Mouse (Mus musculus) brain, embryonic 14.5 days (tissue): ENCODE results near the gene Dad1. TPM values are rescaled to one million over a fixed set of nuclear protein-coding genes. Genes with fewer than 3 reads are reported as not detected.
A peak's percentile ranks its signal among the peaks of the same experiment; 100 is the strongest.

ENCODE experiments used
- DNase-seq: peaks from one replicate; pipeline ENCODE4 v3.0.0-alpha.2; 2011; ENCODE audit warnings: low read depth
- CTCF ChIP-seq: fragments of 200-500 bp; IDR thresholded peaks from 2 replicates; pipeline ENCODE4 v1.5.1; 2012; ENCODE audit warnings: inconsistent platforms, mild to moderate bottlenecking, moderate library complexity, borderline replicate concordance; ENCODE audit not compliant: insufficient read depth, insufficient read length; ENCODE audit errors: extremely low read depth
- POLR2A ChIP-seq: fragments of 200-500 bp; IDR thresholded peaks from 2 replicates; pipeline ENCODE4 v1.6.1; 2012; ENCODE audit warnings: mild to moderate bottlenecking, inconsistent platforms, borderline replicate concordance; ENCODE audit not compliant: poor library complexity, insufficient read depth, insufficient read length, severe bottlenecking; ENCODE audit errors: extremely low read depth
- polyA plus RNA-seq: library from polyadenylated mRNA; depleted of rRNA; stranded (reverse); fragments of >200 nt; gene quantifications from 2 replicates; pipeline ENCODE4 v1.2.3, GENCODE M21; 2012; rRNA removed

The Dad1 gene
- polyA plus RNA-seq, 1 experiment = 219 TPM

DNA sequence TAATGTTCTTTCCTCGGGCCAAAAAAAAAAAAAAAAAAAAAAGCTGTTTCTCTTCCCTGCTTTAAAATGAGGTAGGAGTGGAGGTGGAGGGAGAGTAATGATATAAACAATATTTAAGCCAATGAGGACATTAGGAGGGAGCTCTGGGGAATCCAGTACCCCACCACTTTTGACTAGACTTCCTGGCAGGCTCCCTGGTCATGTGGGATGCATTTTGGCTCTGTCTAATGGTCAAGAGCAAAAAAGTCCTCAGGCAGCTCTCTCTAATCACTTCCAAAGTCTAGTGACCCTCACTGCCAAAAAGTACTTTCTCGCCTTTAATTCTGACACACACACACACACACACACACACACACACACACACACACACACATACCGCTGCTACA lies 61.4 kb downstream of the Dad1 start:
- no peak for TF ChIP-seq CTCF
- no peak for TF ChIP-seq POLR2A
- DNase-seq = peak; percentile 63

DNA sequence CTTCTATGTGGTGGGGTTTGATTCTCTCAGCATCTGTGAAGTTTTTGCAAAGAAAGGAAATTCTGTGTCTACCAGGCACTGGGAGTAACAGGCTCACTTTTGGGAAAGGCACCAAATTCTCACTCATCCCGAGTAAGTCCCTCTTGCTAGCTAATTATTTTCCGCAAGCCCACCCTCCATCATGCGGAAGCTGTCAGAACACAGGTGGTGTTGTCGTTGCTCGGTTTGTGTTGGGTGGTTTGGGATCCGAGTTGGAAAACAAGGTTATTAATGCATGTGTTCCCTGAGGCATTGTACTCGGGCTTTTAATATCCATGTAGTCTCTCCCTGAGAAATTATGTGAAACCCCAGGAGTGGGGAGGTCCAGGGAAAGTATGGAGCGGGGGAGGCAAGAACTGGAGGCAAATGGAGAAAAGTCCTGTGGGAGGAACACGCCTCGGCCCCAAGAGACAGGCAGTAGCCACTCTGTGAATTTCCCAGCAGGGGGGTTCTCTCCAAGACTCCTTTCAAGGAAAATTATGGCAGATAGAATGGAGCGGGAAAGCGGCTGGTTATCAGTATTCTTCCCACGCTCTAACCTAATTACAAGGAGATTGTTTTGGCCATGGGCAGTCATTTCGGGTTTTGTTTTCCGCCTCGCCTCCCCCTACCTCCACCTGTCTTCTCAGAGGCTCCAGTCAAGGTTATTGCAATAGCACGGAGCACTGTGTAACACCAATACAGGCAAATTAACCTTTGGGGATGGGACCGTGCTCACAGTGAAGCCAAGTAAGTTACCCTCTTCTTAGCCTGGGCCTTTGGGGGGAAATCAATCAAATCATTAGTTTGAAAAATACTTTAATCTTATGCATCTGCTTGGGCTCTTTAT lies 62.1 kb downstream of the Dad1 start:
- peak; percentile 66 for DNase-seq
- TF ChIP-seq POLR2A (no peak), CTCF (no peak)

DNA sequence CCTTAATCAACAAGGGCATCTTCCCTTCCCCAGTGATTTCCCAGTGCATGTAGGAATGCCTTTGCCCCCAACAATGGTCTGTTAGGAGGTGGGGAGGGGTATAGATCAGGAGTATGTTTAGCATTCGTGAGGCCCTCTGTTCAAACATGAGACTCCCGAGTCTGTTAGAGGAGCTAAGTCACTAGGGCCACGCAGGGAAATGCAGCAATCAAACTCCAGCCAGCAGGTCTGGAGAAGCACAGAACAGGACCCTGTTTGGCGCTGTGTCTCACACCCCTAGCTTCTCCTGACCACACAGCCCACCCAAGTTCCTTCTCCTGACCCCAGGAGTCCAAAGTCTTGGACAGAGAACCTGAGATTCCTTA lies 62.9 kb downstream of the Dad1 start:
- TF ChIP-seq POLR2A = no peak
- no peak for TF ChIP-seq CTCF

DNA sequence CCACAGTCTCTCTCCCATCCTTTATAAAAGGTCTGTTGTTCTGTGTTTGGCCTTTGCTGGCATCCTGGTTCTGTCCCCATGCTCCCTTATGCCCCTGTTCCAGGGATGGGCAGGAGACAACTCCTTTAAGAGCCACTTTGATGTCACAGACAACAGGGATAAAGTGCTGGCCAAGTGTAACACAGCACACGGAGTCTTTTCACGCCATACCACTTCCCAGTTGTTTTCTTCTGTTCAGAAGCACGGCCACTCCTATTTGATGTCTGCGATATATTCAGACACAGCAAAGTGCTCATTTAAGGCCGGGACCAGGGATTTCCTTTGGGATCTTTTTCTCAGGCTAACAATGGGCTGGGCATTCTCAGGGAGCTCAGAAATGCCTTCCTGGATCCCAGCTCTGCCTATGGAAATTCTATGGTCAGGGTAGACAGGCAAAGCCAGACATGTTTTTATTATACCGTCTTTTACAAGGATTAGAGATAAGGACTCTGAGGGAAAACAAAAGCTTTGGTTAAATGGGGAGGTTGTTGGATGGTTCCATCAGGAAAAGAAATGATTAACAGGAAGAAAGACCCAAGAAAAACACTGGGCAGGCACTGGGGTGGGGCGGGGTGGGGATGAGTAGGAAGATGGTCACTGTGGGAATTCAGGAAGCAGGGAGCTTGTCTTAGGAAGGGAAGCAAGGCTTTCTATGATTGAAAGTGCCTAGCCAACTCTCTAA lies 63.4 kb downstream of the Dad1 start:
- TF ChIP-seq CTCF (no peak), POLR2A (no peak)
- no peak for DNase-seq

More for the DNA sequence above, 62.9 kb downstream of the Dad1 start:
- no peak for DNase-seq

DNA sequence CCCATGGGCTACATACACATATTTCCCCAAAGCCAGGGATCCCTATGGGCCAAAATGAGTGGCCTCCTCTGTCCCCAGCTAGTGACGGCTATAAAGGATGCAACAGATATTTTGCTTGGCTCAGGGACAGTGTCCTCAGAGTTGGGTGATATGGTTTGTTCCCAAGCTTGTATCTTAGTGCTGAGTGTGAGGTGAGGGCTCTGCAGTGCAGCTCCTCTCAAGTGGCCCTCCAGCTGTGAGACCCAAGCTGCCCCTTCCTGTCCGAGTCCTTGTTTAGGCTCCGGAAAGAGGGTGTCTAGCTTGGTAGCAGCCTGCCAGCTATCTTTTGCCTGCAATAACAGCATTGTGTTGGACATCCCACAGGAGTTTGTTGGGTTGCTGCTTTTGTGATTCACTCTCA lies 64.6 kb downstream of the Dad1 start:
- TF ChIP-seq CTCF (no peak), POLR2A (no peak)
- no peak for DNase-seq

DNA sequence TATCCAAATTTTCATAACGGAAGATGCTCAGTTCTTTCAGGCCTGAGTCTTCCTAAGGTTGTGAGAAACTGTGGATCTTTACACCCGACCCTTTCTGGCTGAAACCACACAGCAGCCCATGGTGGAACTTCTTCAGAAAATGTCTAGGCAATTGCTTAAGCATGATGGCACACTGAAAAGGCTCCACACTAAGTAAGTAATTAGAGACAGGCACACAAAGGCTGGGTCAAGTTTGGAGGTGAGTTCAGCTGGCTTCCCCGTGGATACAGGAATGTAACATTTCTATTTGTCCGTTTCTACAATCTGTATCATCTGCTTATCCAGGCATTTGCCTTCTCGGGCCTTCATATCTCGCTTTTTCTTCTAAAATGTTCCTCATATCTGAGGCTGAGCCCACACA lies 66.7 kb downstream of the Dad1 start:
- TF ChIP-seq POLR2A (no peak), CTCF (no peak)
- DNase-seq = no peak

Other genes with a start within 250 kb of the Dad1 start
- 16.8 and 29.9 TPM in 2 replicates for gene Abhd4, start 84 bp upstream of the Dad1 start, polyA plus RNA-seq
- not detected in 2 replicates for gene Olfr49, start 30.8 kb upstream of the Dad1 start, polyA plus RNA-seq
- gene Oxa1l, start 106.7 kb upstream of the Dad1 start, polyA plus RNA-seq = 98.0 and 101 TPM in 2 replicates
- 7.2 and 8.0 TPM in 2 replicates for gene Slc7a7, start 163.7 kb upstream of the Dad1 start, polyA plus RNA-seq
- 186 and 230 TPM in 2 replicates for gene Mrpl52, start 172.8 kb upstream of the Dad1 start, polyA plus RNA-seq
- 80.4 and 83.8 TPM in 2 replicates for gene Mmp14, start 177.5 kb upstream of the Dad1 start, polyA plus RNA-seq
- 39.6 and 41.5 TPM in 2 replicates for gene Lrp10, start 210.0 kb upstream of the Dad1 start, polyA plus RNA-seq
- gene Rem2, start 222.0 kb upstream of the Dad1 start, polyA plus RNA-seq = 24.7 and 31.3 TPM in 2 replicates